Mouse (Mus musculus): ENCODE measurements at regions not wholly inside any gene's neighbourhood (a gene's known extent, or its start where the extent isn't known, plus 50 kb on each side); places are given as distances from the start of the nearest gene placed in this dataset.

DNA sequence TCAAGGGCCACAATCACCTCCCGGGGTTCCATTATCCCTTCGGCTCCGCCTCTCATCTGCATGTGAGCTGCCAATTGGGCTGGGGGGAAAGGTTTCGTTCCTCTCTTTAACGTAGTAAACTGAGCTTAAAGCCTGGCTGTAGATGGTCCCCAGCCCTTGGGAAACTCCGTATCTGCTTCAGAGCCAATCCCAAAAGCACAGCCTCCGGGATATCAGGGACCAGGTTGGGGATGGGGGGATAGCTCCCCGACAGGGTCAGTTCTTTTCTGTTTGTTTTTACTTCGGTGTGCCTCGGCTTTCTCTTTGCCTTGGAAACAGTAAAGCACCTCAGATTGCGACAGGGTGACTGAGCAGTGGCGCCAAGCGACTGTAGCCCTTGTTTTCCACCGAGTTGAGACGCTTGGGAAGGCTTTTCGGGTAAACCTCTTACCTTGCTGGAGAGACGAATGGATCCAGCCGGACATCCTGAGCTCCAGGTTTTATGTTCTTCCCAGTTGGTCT, 64.5 kb downstream of the Tfap2c start:
- no peak overlapping the region for H3K4me3 ChIP-seq (ENCODE audit: low read depth, low read length)
- H3K4me1 ChIP-seq (ENCODE audit: control insufficient read depth, low read depth, low read length): no peaks in the 10 kb centered on the region
- peaks cover 3% of the 10 kb centered on the region for H3K27me3 ChIP-seq (ENCODE audit: control insufficient read depth, insufficient read depth, low read depth, low read length)
- no peaks in the 10 kb centered on the region for H3K36me3 ChIP-seq (ENCODE audit: control insufficient read depth, insufficient read depth)
- no peak for ATAC-seq (ENCODE audit: low read depth)
- H3K4me2 ChIP-seq (ENCODE audit: low read depth, low read length): peak overlapping the region; percentile 32
- H3K9me3 ChIP-seq (replicated peaks; ENCODE audit: control insufficient read depth, low read length): no peaks in the 10 kb centered on the region
- H3K27ac ChIP-seq (ENCODE audit: low read length): no peak overlapping the region
- under 1% methylated on average over 18 of the region's 18 CpGs for WGBS (ENCODE audit: insufficient replicate concordance)
- no peak overlapping the region for H3K9ac ChIP-seq (ENCODE audit: low read depth, low read length)

DNA sequence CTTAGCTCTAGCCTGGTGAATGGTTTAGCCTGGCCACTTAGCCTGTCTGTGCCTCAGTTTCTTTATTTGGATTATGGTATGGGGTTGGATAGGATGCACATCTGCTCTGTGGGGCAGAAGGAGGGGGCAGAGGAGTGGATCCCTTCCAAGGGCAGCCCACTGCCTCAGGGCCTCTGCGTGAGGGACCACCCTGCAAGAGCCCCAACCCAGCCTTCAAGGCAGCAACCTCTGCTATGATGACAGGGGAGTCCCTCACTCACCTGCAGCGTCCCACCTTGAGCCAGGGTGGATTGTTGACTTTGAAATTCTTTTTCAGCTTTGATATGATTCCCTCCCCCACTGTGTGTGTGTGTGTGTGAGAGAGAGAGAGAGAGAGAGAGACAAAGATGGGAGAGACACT, 65.8 kb downstream of the Tfap2c start:
- H3K4me3 ChIP-seq (ENCODE audit: low read depth, low read length): no peak overlapping the region
- no peak overlapping the region for H3K9ac ChIP-seq (ENCODE audit: low read depth, low read length)
- WGBS (ENCODE audit: insufficient replicate concordance): 29% methylated on average over 2 of the region's 2 CpGs
- no peaks in the 10 kb centered on the region for H3K36me3 ChIP-seq (ENCODE audit: control insufficient read depth, insufficient read depth)
- no peaks in the 10 kb centered on the region for H3K4me1 ChIP-seq (ENCODE audit: control insufficient read depth, low read depth, low read length)
- H3K4me2 ChIP-seq (ENCODE audit: low read depth, low read length): no peak overlapping the region
- ATAC-seq (ENCODE audit: low read depth): no peak
- no peaks in the 10 kb centered on the region for H3K9me3 ChIP-seq (replicated peaks; ENCODE audit: control insufficient read depth, low read length)
- H3K27ac ChIP-seq (ENCODE audit: low read length): no peak overlapping the region
- H3K27me3 ChIP-seq (ENCODE audit: control insufficient read depth, insufficient read depth, low read depth, low read length): peaks cover 3% of the 10 kb centered on the region

DNA sequence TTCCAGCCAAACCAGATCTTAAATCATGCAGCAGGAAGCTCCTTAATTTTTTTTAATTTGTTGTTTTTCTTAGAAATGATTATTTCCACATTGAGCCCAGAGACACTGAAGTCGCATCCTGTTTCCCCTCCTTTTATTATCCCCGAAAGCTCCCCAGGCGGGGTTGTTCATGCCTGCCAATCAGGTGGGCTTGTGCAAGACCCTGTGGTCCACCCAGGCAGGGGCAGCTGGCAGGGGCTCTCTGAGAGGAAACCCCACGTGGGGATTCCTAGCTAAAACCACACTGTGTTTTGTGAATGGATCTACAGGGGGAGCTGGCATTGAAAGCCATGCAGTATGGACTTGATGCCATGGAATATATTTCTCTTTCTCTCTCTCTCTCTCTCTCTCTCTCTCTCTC, 66.2 kb downstream of the Tfap2c start:
- Histone ChIP-seq H3K27ac (ENCODE audit: low read length) (no peak overlapping the region), H3K4me2 (ENCODE audit: low read depth, low read length) (no peak overlapping the region), H3K4me1 (ENCODE audit: control insufficient read depth, low read depth, low read length) (no peaks in the 10 kb centered on the region), H3K36me3 (ENCODE audit: control insufficient read depth, insufficient read depth) (no peaks in the 10 kb centered on the region), H3K27me3 (ENCODE audit: control insufficient read depth, insufficient read depth, low read depth, low read length) (peaks cover 3% of the 10 kb centered on the region), H3K9ac (ENCODE audit: low read depth, low read length) (no peak overlapping the region), H3K9me3 (replicated peaks; ENCODE audit: control insufficient read depth, low read length) (no peaks in the 10 kb centered on the region), H3K4me3 (ENCODE audit: low read depth, low read length) (no peak overlapping the region)
- 29% methylated on average over 4 of the region's 4 CpGs for WGBS (ENCODE audit: insufficient replicate concordance)
- ATAC-seq (ENCODE audit: low read depth): no peak

DNA sequence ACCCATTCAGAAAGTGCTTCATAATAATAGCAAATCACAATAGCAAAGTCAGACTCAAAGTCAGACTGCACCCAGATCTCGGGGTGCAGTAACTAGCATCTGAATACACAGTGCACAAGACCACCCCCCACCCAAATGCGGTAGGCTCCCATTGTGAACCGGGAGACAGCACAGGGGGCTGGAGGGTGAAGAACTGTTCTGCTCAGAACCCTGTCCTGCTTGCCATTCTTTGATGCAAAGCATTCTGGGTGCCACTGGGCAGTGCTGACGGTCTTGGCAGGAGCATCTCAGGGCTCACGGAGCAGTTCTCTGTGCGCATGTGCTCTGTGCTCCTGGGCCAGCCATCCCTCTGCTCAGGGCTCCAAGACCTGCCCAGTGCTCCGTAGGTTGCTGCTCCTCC, 69.8 kb downstream of the Tfap2c start:
- WGBS (ENCODE audit: insufficient replicate concordance): 74% methylated on average over 7 of the region's 7 CpGs
- no peak for ATAC-seq (ENCODE audit: low read depth)
- no peak overlapping the region for H3K4me3 ChIP-seq (ENCODE audit: low read depth, low read length)

DNA sequence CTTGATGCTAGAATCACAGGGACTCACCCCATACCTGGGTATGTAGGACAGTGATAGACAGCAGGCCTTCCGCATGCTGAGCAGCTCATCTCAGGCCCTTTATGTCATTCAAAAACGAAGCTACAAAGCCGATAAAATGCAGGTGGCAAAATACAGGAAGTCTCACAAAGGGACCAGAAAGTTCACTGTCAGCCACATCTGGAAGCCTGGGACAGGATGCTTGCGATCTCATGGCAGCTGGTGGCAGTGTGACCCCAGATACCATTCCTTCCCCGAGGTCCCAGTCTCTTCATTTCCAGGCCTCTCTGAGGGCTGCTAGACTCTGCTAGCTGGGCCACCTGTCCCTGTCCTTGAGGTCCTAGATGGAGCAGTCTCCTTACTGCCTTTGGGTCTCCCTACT, 70.6 kb downstream of the Tfap2c start:
- 29% methylated on average over 5 of the region's 5 CpGs for WGBS (ENCODE audit: insufficient replicate concordance)
- Histone ChIP-seq H3K4me2 (ENCODE audit: low read depth, low read length) (no peak overlapping the region), H3K4me1 (ENCODE audit: control insufficient read depth, low read depth, low read length) (no peaks in the 10 kb centered on the region), H3K36me3 (ENCODE audit: control insufficient read depth, insufficient read depth) (no peaks in the 10 kb centered on the region), H3K9ac (ENCODE audit: low read depth, low read length) (no peak overlapping the region), H3K4me3 (ENCODE audit: low read depth, low read length) (no peak overlapping the region), H3K27ac (ENCODE audit: low read length) (no peak overlapping the region), H3K9me3 (replicated peaks; ENCODE audit: control insufficient read depth, low read length) (no peaks in the 10 kb centered on the region), H3K27me3 (ENCODE audit: control insufficient read depth, insufficient read depth, low read depth, low read length) (peaks cover 13% of the 10 kb centered on the region)
- no peak for ATAC-seq (ENCODE audit: low read depth)

More for the DNA sequence above, 69.8 kb downstream of the Tfap2c start:
- no peak overlapping the region for H3K9ac ChIP-seq (ENCODE audit: low read depth, low read length)
- no peaks in the 10 kb centered on the region for H3K9me3 ChIP-seq (replicated peaks; ENCODE audit: control insufficient read depth, low read length)
- no peaks in the 10 kb centered on the region for H3K36me3 ChIP-seq (ENCODE audit: control insufficient read depth, insufficient read depth)
- peaks cover 13% of the 10 kb centered on the region for H3K27me3 ChIP-seq (ENCODE audit: control insufficient read depth, insufficient read depth, low read depth, low read length)
- no peak overlapping the region for H3K4me2 ChIP-seq (ENCODE audit: low read depth, low read length)
- H3K4me1 ChIP-seq (ENCODE audit: control insufficient read depth, low read depth, low read length): no peaks in the 10 kb centered on the region
- H3K27ac ChIP-seq (ENCODE audit: low read length): no peak overlapping the region

DNA sequence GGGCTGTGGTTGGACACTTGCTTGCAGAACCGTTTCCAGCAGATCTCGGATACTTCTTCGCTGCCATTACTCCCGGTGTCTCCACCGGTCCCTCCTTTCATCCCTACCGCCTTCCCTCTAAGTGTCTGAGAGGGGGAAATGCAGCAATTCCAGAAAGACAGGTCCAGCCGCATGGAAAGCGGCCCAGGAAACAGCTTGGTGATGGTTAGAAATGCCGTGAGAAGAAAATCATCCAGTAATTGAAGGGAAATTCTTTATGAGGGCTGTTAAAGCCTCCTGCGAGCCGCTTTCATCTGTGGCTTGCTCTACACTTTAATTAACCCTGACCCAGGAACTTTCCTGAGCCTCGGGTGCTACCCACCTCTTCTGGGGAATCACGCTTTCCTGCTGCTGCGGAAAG, 74.3 kb downstream of the Tfap2c start:
- H3K4me2 ChIP-seq (ENCODE audit: low read depth, low read length): no peak overlapping the region
- peaks cover 13% of the 10 kb centered on the region for H3K27me3 ChIP-seq (ENCODE audit: control insufficient read depth, insufficient read depth, low read depth, low read length)
- 8% methylated on average over 14 of the region's 14 CpGs for WGBS (ENCODE audit: insufficient replicate concordance)
- H3K9ac ChIP-seq (ENCODE audit: low read depth, low read length): no peak overlapping the region
- ATAC-seq (ENCODE audit: low read depth): no peak
- H3K27ac ChIP-seq (ENCODE audit: low read length): no peak overlapping the region
- H3K4me1 ChIP-seq (ENCODE audit: control insufficient read depth, low read depth, low read length): no peaks in the 10 kb centered on the region
- no peaks in the 10 kb centered on the region for H3K36me3 ChIP-seq (ENCODE audit: control insufficient read depth, insufficient read depth)
- H3K4me3 ChIP-seq (ENCODE audit: low read depth, low read length): no peak overlapping the region
- H3K9me3 ChIP-seq (replicated peaks; ENCODE audit: control insufficient read depth, low read length): no peaks in the 10 kb centered on the region

DNA sequence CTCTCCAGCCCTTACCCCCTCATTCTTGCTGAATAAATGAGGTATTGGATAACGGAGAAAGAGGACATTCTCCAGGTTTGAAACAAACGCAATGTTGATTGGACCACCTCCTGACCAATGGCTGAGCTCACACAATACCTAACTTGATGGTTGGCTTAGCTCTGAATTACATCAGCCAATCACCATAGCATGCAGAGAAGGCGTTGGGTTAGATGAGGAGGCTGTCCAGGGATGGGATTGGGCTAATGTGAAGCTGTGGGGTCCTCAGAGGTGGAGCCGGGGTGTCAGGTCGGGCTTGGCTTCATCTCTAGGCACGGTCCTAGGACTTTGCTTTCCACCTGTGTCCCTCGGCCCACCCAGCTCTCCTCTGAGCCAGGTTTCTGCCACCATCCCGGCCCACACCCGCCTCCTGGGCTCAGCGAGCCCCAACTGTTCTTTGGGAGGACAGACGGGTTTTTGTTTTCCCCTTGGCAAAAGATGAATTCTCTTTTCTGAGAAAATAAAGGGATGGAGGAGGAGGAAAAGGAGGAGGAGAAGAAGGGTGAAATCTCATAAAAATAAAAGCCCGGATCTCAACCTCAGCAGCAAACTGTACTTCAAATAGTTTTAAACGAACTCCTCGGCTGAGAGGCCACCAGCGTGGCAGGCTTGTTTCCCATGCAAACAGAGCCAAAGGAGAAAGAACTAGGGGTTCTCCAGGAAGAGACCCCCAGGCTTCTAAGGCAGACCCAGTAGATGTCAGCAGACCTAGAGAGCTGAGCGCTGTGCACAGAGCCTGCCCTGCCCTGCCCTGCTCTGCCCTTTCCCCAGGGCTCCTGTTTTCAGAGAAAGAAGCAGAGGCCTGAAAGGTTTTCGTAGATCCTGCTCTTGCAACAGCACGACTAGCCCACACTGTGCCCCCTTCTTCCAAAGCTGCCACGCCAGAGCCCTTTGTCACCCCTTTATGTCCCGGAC, 78.2 kb downstream of the Tfap2c start:
- H3K4me2 ChIP-seq (ENCODE audit: low read depth, low read length): no peak overlapping the region
- WGBS (ENCODE audit: insufficient replicate concordance): 57% methylated on average over 20 of the region's 20 CpGs
- no peak for ATAC-seq (ENCODE audit: low read depth)
- H3K27me3 ChIP-seq (ENCODE audit: control insufficient read depth, insufficient read depth, low read depth, low read length): peaks cover 13% of the 10 kb centered on the region
- no peaks in the 10 kb centered on the region for H3K9me3 ChIP-seq (replicated peaks; ENCODE audit: control insufficient read depth, low read length)
- no peak overlapping the region for H3K9ac ChIP-seq (ENCODE audit: low read depth, low read length)
- no peak overlapping the region for H3K4me3 ChIP-seq (ENCODE audit: low read depth, low read length)
- H3K4me1 ChIP-seq (ENCODE audit: control insufficient read depth, low read depth, low read length): no peaks in the 10 kb centered on the region
- H3K36me3 ChIP-seq (ENCODE audit: control insufficient read depth, insufficient read depth): no peaks in the 10 kb centered on the region
- no peak overlapping the region for H3K27ac ChIP-seq (ENCODE audit: low read length)

DNA sequence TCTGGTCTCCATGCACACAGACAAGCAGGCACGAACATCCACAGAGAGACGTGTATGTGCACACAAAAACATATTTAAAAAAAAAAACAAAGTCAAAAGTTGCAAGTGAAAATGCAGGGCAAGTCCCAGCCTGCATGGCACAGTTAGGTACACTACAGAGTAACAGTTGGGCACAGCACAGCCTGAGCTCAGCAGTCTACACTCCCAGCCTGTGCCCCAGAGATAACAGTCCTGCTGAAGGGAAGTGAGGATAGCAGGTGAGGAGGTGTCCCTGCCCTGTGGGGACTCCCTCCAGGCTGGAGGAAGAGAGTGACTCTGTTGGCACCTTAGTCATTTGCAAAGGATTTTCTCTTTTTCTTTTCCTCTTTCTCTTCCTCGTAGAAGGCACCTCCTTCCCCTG, 80.9 kb downstream of the Tfap2c start:
- ATAC-seq (ENCODE audit: low read depth): no peak
- H3K9ac ChIP-seq (ENCODE audit: low read depth, low read length): no peak overlapping the region
- WGBS (ENCODE audit: insufficient replicate concordance): 34% methylated on average over 3 of the region's 3 CpGs

DNA sequence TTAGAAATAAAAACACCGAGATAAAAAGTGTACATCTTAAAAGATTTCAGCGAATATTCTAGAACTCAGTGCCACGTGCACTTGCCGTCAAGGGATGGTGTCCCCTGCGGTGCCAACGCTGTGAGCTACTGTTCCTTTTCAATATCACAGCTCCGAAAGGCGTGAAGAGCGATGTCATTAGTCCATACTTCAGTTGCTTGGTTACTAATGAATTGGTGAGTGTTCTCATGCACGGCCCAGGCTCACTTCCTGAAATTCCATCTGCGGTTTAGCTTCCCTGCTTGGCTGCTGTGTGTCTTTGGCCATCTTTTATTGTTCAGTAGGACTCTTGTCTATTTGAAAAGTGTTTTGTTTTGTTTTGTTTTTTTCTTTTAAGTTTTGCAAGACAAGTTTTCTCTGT, 93.2 kb downstream of the Tfap2c start:
- Histone ChIP-seq H3K27ac (ENCODE audit: low read length) (no peak overlapping the region), H3K4me1 (ENCODE audit: control insufficient read depth, low read depth, low read length) (no peaks in the 10 kb centered on the region), H3K27me3 (ENCODE audit: control insufficient read depth, insufficient read depth, low read depth, low read length) (no peaks in the 10 kb centered on the region), H3K36me3 (ENCODE audit: control insufficient read depth, insufficient read depth) (no peaks in the 10 kb centered on the region), H3K9ac (ENCODE audit: low read depth, low read length) (no peak overlapping the region), H3K4me3 (ENCODE audit: low read depth, low read length) (no peak overlapping the region), H3K9me3 (replicated peaks; ENCODE audit: control insufficient read depth, low read length) (no peaks in the 10 kb centered on the region), H3K4me2 (ENCODE audit: low read depth, low read length) (no peak overlapping the region)
- 57% methylated on average over 11 of the region's 11 CpGs for WGBS (ENCODE audit: insufficient replicate concordance)
- no peak for ATAC-seq (ENCODE audit: low read depth)

More for the DNA sequence above, 80.9 kb downstream of the Tfap2c start:
- H3K9me3 ChIP-seq (replicated peaks; ENCODE audit: control insufficient read depth, low read length): no peaks in the 10 kb centered on the region
- no peaks in the 10 kb centered on the region for H3K36me3 ChIP-seq (ENCODE audit: control insufficient read depth, insufficient read depth)
- no peak overlapping the region for H3K4me2 ChIP-seq (ENCODE audit: low read depth, low read length)
- no peaks in the 10 kb centered on the region for H3K27me3 ChIP-seq (ENCODE audit: control insufficient read depth, insufficient read depth, low read depth, low read length)
- H3K27ac ChIP-seq (ENCODE audit: low read length): no peak overlapping the region
- no peaks in the 10 kb centered on the region for H3K4me1 ChIP-seq (ENCODE audit: control insufficient read depth, low read depth, low read length)
- no peak overlapping the region for H3K4me3 ChIP-seq (ENCODE audit: low read depth, low read length)
